Mouse (Mus musculus) bone marrow macrophage, adult 2 months (primary cell): ENCODE results near the gene Atp13a2. TPM values are rescaled to one million over a fixed set of nuclear protein-coding genes. Genes with fewer than 3 reads are reported as not detected.

ENCODE experiments used
- H3K27ac ChIP-seq: 2 replicates; pipeline ENCODE4 v1.5.1; 2012; ENCODE audit warnings: low read depth, low read length; ENCODE audit not compliant: insufficient read depth
- H3K4me1 ChIP-seq: 2 replicates; pipeline ENCODE4 v1.6.1; 2012; ENCODE audit warnings: low read length; ENCODE audit not compliant: control insufficient read depth, insufficient read depth
- H3K4me3 ChIP-seq: 2 replicates; pipeline ENCODE4 v1.5.1; 2012; ENCODE audit warnings: mild to moderate bottlenecking, low read length, moderate library complexity; ENCODE audit not compliant: insufficient read depth
- CTCF ChIP-seq: IDR thresholded peaks from 2 replicates; pipeline ENCODE4 v1.5.1; 2012; ENCODE audit warnings: low read depth, mild to moderate bottlenecking, low read length, moderate library complexity
- POLR2A ChIP-seq: IDR thresholded peaks from 2 replicates; pipeline ENCODE4 v1.6.1; 2012; ENCODE audit warnings: mild to moderate bottlenecking, low read depth, low read length, borderline replicate concordance
- polyA plus RNA-seq: library from polyadenylated mRNA; stranded (reverse); fragments of >200 nt; gene quantifications from 2 replicates; pipeline ENCODE4 v1.2.4, GENCODE M21; 2012; ENCODE audit not compliant: missing spikeins, insufficient read depth, insufficient read length

Gene Atp13a2
- polyA plus RNA-seq, 1 experiment = 230 TPM

DNA sequence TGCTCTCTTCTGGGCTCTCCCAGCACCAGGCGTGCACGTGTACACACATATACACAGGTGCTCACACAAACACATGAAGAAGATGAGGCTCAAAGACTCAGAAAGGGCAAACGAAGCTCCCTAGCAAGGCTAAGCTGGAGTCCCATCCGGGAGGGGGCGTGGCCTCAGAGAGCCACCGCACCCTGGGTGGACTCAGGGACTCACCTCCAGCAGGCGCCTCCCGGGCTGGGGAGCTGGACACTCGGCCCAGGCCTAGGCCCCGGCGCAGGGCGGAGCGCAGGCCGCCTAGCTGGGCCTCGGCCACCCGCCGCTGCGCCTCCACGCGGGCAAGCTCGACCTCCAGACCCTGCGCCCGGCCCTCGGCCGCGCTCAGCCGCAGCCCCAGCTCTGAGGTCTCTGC is 38.3 kb downstream of the Atp13a2 start:
- Histone ChIP-seq H3K4me3 (no peak overlapping the region), H3K27ac (no peak overlapping the region), H3K4me1 (peaks cover 4% of the 10 kb centered on the region; the same call in 1 of the 2 replicates)
- TF ChIP-seq CTCF = no peak
- no peak for TF ChIP-seq POLR2A

DNA sequence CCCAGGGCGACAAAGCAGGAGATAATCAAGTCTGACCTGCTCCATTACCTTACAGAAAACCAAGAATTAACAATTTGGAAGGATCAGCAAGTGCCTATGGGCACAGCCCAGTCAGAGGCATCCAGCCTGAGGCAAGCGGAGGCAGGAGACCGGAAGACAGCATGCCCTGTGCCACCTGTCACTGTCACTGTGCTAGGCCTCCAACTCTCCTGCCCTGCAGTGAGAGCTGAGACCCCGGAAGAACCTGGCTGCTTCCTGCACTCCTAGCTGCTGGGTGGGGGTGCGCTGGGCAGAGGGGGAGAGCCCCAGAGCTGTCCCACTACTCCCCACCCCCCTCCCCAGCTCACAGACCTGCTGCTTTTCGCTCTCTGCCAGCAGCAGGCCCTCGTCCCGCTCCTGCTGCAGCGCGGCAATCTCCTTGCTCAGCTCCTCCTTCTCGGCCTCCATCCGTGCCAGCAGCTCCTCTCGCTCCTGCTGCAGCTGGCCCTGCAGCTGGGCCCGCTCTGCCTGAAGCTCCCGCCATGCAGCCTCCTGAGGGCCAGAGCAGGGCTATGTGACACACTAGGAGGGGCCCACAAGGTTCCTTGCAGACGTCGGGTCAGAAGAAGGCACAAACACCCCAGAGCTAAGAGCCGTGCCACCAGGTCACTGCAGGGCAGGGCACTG is 44.0 kb downstream of the Atp13a2 start:
- TF ChIP-seq CTCF (no peak), POLR2A (no peak)
- no peaks in the 10 kb centered on the region for H3K4me1 ChIP-seq
- H3K4me3 ChIP-seq = no peak overlapping the region
- no peak overlapping the region for H3K27ac ChIP-seq

DNA sequence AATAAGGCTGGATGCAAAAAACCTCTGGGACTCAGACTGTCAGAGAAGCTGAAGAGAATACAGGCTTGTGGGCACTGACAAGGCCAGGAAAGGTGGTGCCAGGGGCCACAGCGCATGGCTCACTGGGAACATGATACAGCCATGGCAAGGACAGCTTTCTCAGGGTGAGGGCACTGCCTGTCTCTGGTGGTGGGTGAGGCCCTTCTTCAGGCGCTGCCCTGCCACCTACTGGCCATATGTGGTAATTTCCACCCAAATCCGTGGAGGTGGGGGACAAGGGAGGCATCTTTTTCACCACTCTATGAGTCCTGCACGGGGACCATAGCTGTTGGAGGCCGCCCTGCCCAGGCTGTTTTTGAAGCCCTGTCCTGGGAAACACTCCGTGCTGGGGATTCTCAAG is 45.1 kb downstream of the Atp13a2 start:
- Histone ChIP-seq H3K4me3 (no peak overlapping the region), H3K27ac (no peak overlapping the region), H3K4me1 (no peaks in the 10 kb centered on the region)
- TF ChIP-seq CTCF (peak; percentile 61), POLR2A (no peak)

DNA sequence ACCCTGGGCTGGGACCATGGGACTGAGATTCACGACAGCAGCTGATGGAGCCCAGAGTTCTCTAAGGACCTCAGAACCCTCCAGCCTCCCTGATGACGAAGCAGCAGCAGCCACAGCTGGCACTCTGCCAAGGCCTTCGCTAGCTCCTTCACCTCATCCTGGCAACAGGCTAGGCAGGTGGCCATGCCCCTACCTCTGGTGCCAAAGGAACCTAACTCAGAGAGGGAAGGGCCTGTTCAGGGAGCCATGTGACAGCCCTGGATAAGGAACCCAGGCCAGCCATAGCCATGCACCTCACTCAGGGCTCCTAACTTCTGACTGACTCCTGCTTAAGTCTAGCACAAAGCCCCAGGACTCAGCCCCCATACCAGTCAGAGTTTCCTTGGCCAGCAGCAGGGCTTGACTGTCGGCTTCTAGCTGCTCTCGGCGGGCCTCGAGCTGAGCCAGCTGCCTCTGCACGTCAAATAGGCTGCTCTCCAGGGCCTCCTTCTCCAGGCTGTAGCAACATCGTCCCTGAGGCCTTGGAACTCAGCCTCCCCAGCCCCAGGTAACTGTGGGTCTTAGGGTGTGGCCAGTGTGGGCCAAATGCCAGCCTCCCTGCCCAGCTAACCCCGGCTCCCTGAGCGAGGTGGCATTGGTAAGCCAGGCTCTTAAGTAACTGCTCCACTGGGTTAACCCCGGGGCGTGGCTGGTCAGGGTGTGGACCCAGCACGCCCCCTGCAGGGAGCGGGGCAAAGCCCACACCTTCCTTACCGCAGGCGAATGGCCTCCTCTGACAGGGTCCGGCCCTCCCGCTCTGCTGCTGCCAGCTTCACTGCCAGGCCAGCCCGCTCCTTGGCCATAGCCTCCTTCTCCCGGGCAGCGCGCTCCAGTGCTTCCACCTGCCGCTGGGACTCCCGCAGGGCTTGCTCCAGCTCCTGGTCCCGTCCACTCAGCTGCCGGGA is 47.2 kb downstream of the Atp13a2 start:
- no peak for TF ChIP-seq CTCF
- no peak for TF ChIP-seq POLR2A
- H3K27ac ChIP-seq = no peak overlapping the region
- no peaks in the 10 kb centered on the region for H3K4me1 ChIP-seq
- no peak overlapping the region for H3K4me3 ChIP-seq

DNA sequence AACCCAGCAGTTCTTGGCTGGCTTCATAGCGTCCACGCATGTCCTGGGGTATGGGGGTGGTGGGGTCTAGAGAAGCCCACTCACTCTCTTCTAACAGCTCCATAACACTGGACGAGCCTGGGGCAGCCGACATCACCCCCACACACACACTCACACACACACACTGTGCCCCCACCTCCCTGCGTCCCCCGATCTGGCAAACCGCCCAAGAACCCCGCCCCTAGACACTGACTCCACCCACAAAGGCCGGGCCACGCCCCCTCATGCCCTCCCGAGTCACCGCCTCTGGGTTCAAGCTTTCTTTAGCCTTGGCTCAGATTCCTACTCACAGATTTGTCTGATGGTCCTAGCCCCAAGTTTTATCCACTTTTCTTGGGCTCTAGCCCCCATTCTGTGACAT is 54.4 kb downstream of the Atp13a2 start:
- no peak for TF ChIP-seq CTCF
- no peak for TF ChIP-seq POLR2A
- no peaks in the 10 kb centered on the region for H3K4me1 ChIP-seq
- H3K27ac ChIP-seq = no peak overlapping the region
- H3K4me3 ChIP-seq = no peak overlapping the region

DNA sequence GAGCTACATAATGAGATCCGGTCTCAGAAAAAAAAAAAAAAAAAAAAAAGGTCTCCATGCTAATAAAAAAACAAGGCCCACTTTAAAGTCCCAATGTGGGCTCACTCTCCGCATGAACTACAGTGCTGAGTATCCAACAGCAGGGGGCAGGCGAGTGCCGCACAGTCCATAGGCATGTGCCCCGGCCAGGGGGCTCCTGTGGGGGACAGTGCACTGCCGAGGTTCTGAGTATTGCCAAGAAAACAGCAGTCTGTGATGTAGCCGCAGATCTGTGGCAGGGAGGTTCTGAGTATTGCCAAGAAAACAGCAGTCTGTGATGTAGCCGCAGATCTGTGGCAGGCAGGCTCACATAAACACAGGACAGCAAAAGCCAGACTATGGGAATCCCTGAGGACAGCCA is 58.1 kb downstream of the Atp13a2 start:
- Histone ChIP-seq H3K4me3 (no peak overlapping the region), H3K27ac (no peak overlapping the region), H3K4me1 (no peaks in the 10 kb centered on the region)
- TF ChIP-seq POLR2A (no peak), CTCF (peak; percentile 73)

DNA sequence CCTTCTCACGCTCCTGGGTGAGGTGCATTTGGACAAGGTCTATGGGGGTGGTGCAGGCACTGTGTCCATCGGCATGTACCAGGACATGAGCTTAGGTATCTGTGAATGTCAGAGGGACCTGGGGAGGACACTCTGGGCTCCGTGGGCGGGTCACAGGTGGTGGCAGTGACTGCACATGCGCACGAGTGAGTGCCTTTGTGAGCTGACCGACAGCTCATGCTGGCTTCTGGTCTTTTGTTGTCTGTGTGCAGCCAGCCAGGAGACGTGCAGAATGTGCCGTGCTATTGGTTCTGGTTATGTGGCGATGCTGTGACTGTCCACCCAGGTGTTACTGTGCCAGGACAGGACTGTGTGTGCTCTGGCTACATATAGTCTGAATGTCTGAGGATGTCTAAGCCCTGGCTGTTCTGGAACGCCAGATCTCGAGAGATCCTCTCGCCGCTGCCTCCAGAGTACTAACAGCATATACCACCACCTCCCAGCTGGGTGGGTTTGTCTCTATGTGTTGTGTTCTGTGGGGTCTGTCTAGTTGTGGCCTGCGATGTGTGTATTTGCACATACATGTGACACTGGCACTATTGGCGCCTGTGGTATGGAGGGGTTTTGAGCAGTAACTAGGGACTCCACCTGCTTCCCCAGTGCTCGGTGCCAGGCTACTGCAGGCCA is 62.3 kb downstream of the Atp13a2 start:
- Histone ChIP-seq H3K4me1 (no peaks in the 10 kb centered on the region), H3K27ac (no peak overlapping the region), H3K4me3 (no peak overlapping the region)
- TF ChIP-seq POLR2A = no peak

DNA sequence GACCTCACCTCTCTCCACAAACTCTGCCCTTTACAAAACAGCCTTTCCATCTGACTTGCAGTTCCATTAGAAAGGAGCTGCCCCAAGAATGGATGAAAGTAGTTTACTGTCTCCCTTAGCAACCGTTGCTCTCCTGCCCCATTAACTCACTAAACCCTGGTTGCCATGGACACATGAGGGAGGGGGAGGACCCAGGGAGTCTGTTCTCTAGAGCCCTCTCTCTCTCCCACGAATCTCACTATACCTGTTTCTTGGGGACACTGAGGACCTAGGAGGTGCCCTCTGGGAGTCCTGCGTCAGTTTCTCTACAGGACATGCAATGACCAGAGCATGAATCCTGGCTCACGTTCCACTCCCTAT is 62.8 kb downstream of the Atp13a2 start:
- Histone ChIP-seq H3K4me1 (no peaks in the 10 kb centered on the region), H3K27ac (no peak overlapping the region), H3K4me3 (no peak overlapping the region)
- TF ChIP-seq CTCF (no peak), POLR2A (no peak)

DNA sequence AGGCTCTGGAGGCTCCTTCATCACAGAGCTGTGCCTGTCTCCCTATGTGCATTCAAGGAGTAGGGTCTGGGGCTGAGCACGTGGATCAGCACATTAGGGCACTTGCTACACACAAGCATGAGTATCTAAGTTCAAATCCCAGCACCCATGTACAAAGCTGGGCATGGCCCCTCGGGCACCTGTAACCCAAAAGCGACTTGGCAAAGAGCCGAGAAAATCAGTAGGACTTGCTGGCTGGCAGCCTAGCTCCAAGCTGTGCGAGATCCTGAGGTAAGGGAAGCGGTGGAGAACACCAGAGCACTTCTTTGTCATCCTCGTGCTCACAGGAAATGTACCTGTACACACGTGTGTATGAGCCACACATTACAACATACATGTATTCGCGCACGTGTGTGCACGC is 65.8 kb downstream of the Atp13a2 start:
- H3K27ac ChIP-seq = no peak overlapping the region
- no peaks in the 10 kb centered on the region for H3K4me1 ChIP-seq
- TF ChIP-seq POLR2A = no peak
- no peak overlapping the region for H3K4me3 ChIP-seq

DNA sequence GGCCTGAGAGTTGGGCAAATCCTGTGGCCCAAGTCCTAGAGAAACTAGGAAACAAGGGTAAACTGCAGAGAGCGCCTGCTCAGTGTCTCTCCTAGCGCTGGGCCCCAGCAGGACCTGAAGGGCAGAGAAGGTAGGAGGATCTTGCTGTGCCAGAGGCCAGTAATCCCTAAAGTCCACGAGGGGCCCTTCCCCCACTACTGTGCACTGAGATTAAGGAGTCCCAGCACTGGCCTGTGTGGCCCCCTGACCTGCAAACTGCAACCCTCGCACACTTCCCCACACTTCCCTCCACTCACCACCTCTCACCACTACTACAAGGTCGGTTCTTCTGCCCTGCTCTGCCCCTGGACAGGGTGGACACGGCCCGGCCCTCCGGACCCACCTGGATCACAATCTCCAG is 66.5 kb downstream of the Atp13a2 start:
- H3K27ac ChIP-seq = no peak overlapping the region
- no peaks in the 10 kb centered on the region for H3K4me1 ChIP-seq
- no peak overlapping the region for H3K4me3 ChIP-seq
- TF ChIP-seq POLR2A (no peak), CTCF (no peak)
